Mouse (Mus musculus) megakaryocyte-erythroid progenitor cell, adult 5-6 weeks (primary cell): ENCODE results near the gene Olfr1200. TPM values are rescaled to one million over a fixed set of nuclear protein-coding genes. Genes with fewer than 3 reads are reported as not detected.

Experiments
- ATAC-seq: replicated peaks from 2 replicates; pipeline ENCODE4 v1.8.0; 2016; ENCODE audit warnings: mild to moderate bottlenecking, inconsistent platforms; ENCODE audit not compliant: severe bottlenecking, poor library complexity, low FRiP score, low TSS enrichment
- total RNA-seq, 2 experiments: library from RNA; stranded (forward) in 1 of 2; stranded (reverse) in 1 of 2; fragments of 200-1000, 215-1000 nt in 1 of 2; fragments of >200 nt in 1 of 2; fragmentation: Nextera tagmentation in 1 of 2; gene quantifications; 2 replicates each; pipeline ENCODE4 v1.2.3; 2014 to 2017

Gene Olfr1200
- total RNA-seq (2014; fragmentation: Nextera tagmentation) (not detected in 2 replicates), total RNA-seq (2017) (not detected in 2 replicates)

DNA sequence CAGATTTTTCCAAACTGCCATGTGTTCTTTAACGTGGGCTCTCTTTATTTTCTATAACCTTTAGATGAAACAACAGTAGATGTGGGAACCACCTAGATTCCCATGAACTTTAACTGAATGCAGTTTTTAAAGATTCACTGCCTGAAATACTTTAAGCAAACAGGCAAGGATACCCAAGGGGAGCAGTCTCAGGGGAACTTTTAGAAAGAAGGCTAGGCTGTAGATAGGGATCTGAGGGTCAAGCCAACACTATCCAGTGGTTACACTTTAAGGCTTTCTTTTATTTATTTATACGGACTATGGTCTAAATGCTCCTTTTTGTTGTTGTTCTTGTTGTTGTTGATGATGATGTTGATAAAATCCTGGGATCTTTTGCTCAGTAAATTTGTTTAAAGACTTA, at the start of gene Olfr1200:
Gene Olfr1200 (minus strand): TSS at position 101 of the 400 bp plus-strand sequence.
- no peak for ATAC-seq

DNA sequence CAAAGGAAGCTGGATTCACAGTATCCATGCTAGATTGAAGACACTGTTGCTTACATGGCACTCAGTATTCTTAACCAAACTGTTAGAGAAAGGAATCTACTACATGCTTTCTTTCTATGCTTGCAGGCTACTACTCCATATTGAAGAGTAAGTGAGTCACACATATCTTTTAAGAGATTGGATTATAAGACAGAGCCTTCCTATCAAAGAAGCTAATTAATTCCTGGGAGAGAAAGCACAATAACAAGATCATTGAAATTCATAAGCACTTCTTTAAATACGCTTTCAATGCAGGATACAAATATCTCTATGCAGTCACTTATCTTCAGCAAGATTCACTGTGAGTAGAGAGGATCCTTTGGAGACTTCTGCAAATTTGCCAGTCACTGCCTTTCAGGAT, 43.9 kb upstream of the Olfr1200 start, which contains the start of gene Olfr1202:
Gene Olfr1202 (plus strand): TSS at position 301 of the 400 bp plus-strand sequence.
- ATAC-seq = no peak

DNA sequence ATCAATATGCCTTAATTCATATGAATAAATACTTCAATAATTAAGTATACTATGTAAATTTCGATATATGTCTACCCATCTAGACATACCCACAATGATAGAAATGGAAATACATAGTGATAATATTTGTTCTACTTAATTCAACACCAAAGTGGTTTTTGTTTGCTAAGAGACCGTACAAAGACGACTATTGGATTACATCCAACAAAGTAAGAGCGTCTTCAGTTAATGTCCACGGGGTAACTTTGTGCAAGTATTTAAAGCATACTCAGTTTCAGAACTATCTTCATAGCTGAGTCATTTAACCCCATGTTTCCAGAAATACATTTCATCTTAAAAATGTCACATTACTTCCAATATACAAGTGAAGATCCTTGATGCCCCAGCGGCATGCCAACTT, 22.4 kb upstream of the Olfr1200 start, which contains the start of gene Olfr1201:
Gene Olfr1201 (plus strand): TSS at position 301 of the 400 bp plus-strand sequence.
- ATAC-seq = no peak

DNA sequence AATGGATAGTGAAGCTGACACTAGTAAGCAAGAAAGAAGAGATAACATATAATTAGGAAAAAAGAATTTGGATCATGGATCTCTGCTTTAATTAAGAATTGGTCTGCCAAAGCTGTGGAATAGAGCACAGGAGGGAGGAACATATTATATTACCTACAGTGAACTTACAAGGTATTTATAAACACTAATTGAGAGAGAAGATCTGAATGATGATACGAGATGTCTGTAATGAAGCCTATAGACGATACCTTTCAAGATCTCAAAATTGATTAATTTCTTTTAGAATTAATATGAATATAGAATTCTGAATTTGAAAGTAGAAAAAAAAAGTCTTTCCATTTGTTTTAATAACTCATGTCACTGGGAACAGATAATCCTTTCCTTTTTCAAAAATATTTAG, 9.9 kb downstream of the Olfr1200 start, which contains the start of gene Olfr1199:
Gene Olfr1199 (minus strand): TSS at position 101 of the 400 bp plus-strand sequence.
- no peak for ATAC-seq

DNA sequence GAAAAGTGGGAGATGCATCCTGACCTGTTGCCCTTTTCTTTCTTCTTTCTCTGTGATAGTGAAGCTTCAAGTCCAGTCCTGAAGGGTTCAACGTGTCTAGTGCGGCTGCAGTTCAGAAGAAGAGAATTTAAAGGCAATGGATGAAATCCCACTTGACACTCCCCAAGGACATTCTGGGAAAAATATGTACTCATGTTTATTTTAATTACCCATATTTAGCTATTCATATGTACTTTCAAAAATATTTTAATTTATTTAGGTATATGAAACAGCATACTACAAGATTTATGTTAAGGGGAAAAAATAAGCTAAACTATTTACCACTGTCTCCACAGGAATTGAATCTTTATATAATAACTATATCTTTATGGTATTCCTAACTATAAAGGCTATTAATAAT, 19.0 kb downstream of the Olfr1200 start, which contains the start of gene Olfr1198:
Gene Olfr1198 (minus strand): TSS at position 101 of the 400 bp plus-strand sequence.
- no peak for ATAC-seq

DNA sequence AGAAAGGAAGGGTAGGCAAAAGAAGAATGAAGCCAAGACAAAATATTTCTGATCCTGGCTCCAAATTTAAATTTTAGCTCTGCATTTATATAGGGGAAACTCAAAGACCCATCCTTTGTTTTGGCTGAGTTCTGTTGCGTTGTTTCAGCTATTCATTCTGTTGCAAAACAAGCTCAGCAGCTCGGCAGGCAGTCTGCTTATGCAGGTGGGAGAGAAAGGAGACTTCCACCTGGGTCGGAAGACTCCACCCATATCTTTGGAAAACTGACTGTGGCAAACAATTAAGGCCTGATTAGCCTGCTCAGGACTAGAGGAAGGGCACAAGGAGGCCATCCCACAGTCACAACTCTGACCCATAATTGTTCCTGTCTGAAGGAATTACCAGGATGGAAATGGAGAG, 26.9 kb downstream of the Olfr1200 start:
- no peak for ATAC-seq

DNA sequence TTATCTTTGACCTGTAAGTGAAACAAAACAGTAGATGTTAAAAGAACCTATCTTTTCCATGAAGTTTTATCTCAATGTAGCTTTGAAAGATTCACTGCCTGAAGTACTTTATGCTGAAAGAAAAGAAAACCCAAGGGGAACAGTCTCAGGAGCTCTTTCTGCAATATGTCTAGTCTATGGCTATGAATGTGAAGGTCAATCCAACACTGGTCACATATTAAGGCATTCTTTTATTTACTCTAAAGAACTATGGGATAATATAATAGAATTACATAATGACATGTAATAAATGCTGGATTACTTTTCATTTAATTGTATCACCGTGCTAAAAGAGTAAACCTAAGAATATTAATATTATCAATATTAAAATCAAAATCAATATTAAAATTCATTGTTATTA, 38.0 kb downstream of the Olfr1200 start, which contains the start of gene Olfr1197:
Gene Olfr1197 (minus strand): TSS at position 101 of the 400 bp plus-strand sequence.
- no peak for ATAC-seq

Other genes with a start within 250 kb of the Olfr1200 start
- gene Olfr1188, start 213.6 kb downstream of the Olfr1200 start, total RNA-seq (2014; fragmentation: Nextera tagmentation) = not detected in 2 replicates
- not detected in 2 replicates for gene Olfr1188, start 213.6 kb downstream of the Olfr1200 start, total RNA-seq (2017)
- not detected in 2 replicates for gene Olfr1189, start 184.0 kb downstream of the Olfr1200 start, total RNA-seq (2014; fragmentation: Nextera tagmentation)
- not detected in 2 replicates for gene Olfr1189, start 184.0 kb downstream of the Olfr1200 start, total RNA-seq (2017)
- gene Olfr1191-ps1, start 129.9 kb downstream of the Olfr1200 start, total RNA-seq (2014; fragmentation: Nextera tagmentation) = not detected in 2 replicates
- gene Olfr1191-ps1, start 129.9 kb downstream of the Olfr1200 start, total RNA-seq (2017) = not detected in 2 replicates
- gene Olfr1192-ps1, start 122.0 kb downstream of the Olfr1200 start, total RNA-seq (2014; fragmentation: Nextera tagmentation) = not detected in 2 replicates
- not detected in 2 replicates for gene Olfr1192-ps1, start 122.0 kb downstream of the Olfr1200 start, total RNA-seq (2017)
- not detected in 2 replicates for gene Olfr1193, start 94.9 kb downstream of the Olfr1200 start, total RNA-seq (2014; fragmentation: Nextera tagmentation)
- gene Olfr1193, start 94.9 kb downstream of the Olfr1200 start, total RNA-seq (2017) = not detected in 2 replicates
- gene Olfr1195, start 81.3 kb downstream of the Olfr1200 start, total RNA-seq (2014; fragmentation: Nextera tagmentation) = not detected in 2 replicates
- not detected in 2 replicates for gene Olfr1195, start 81.3 kb downstream of the Olfr1200 start, total RNA-seq (2017)
- not detected in 2 replicates for gene Olfr1196, start 65.9 kb downstream of the Olfr1200 start, total RNA-seq (2014; fragmentation: Nextera tagmentation)
- not detected in 2 replicates for gene Olfr1196, start 65.9 kb downstream of the Olfr1200 start, total RNA-seq (2017)
- not detected in 2 replicates for gene Olfr1197, start 38.1 kb downstream of the Olfr1200 start, total RNA-seq (2014; fragmentation: Nextera tagmentation)
- gene Olfr1197, start 38.1 kb downstream of the Olfr1200 start, total RNA-seq (2017) = not detected in 2 replicates
- not detected in 2 replicates for gene Olfr1198, start 19.1 kb downstream of the Olfr1200 start, total RNA-seq (2014; fragmentation: Nextera tagmentation)
- not detected in 2 replicates for gene Olfr1198, start 19.1 kb downstream of the Olfr1200 start, total RNA-seq (2017)
- not detected in 2 replicates for gene Olfr1199, start 10.0 kb downstream of the Olfr1200 start, total RNA-seq (2014; fragmentation: Nextera tagmentation)
- gene Olfr1199, start 10.0 kb downstream of the Olfr1200 start, total RNA-seq (2017) = not detected in 2 replicates
- not detected in 2 replicates for gene Olfr1201, start 22.5 kb upstream of the Olfr1200 start, total RNA-seq (2014; fragmentation: Nextera tagmentation)
- not detected in 2 replicates for gene Olfr1201, start 22.5 kb upstream of the Olfr1200 start, total RNA-seq (2017)
- not detected in 2 replicates for gene Olfr1202, start 44.0 kb upstream of the Olfr1200 start, total RNA-seq (2014; fragmentation: Nextera tagmentation)
- gene Olfr1202, start 44.0 kb upstream of the Olfr1200 start, total RNA-seq (2017) = not detected in 2 replicates
- gene Olfr1205, start 59.2 kb upstream of the Olfr1200 start, total RNA-seq (2014; fragmentation: Nextera tagmentation) = not detected in 2 replicates
- gene Olfr1205, start 59.2 kb upstream of the Olfr1200 start, total RNA-seq (2017) = not detected in 2 replicates
- not detected in 2 replicates for gene Olfr1204, start 78.8 kb upstream of the Olfr1200 start, total RNA-seq (2014; fragmentation: Nextera tagmentation)
- not detected in 2 replicates for gene Olfr1204, start 78.8 kb upstream of the Olfr1200 start, total RNA-seq (2017)
- not detected in 2 replicates for gene Olfr1206, start 92.7 kb upstream of the Olfr1200 start, total RNA-seq (2014; fragmentation: Nextera tagmentation)
- gene Olfr1206, start 92.7 kb upstream of the Olfr1200 start, total RNA-seq (2017) = not detected in 2 replicates
- gene Olfr1208, start 131.8 kb upstream of the Olfr1200 start, total RNA-seq (2014; fragmentation: Nextera tagmentation) = not detected in 2 replicates
- not detected in 2 replicates for gene Olfr1208, start 131.8 kb upstream of the Olfr1200 start, total RNA-seq (2017)
- gene Olfr1209, start 144.7 kb upstream of the Olfr1200 start, total RNA-seq (2014; fragmentation: Nextera tagmentation) = not detected in 2 replicates
- not detected in 2 replicates for gene Olfr1209, start 144.7 kb upstream of the Olfr1200 start, total RNA-seq (2017)
- gene Olfr1211, start 167.6 kb upstream of the Olfr1200 start, total RNA-seq (2014; fragmentation: Nextera tagmentation) = not detected in 2 replicates
- not detected in 2 replicates for gene Olfr1211, start 167.6 kb upstream of the Olfr1200 start, total RNA-seq (2017)
- gene Olfr1212, start 183.5 kb upstream of the Olfr1200 start, total RNA-seq (2014; fragmentation: Nextera tagmentation) = not detected in 2 replicates
- gene Olfr1212, start 183.5 kb upstream of the Olfr1200 start, total RNA-seq (2017) = not detected in 2 replicates
- gene Gm13762, start 209.8 kb upstream of the Olfr1200 start, total RNA-seq (2014; fragmentation: Nextera tagmentation) = not detected in 2 replicates
- gene Gm13762, start 209.8 kb upstream of the Olfr1200 start, total RNA-seq (2017) = not detected in 2 replicates
- not detected in 2 replicates for gene Olfr1214, start 222.2 kb upstream of the Olfr1200 start, total RNA-seq (2014; fragmentation: Nextera tagmentation)
- not detected in 2 replicates for gene Olfr1214, start 222.2 kb upstream of the Olfr1200 start, total RNA-seq (2017)
- gene Olfr1215, start 236.5 kb upstream of the Olfr1200 start, total RNA-seq (2014; fragmentation: Nextera tagmentation) = not detected in 2 replicates
- not detected in 2 replicates for gene Olfr1215, start 236.5 kb upstream of the Olfr1200 start, total RNA-seq (2017)
- not detected in 2 replicates for gene Olfr1216, start 247.9 kb upstream of the Olfr1200 start, total RNA-seq (2014; fragmentation: Nextera tagmentation)
- not detected in 2 replicates for gene Olfr1216, start 247.9 kb upstream of the Olfr1200 start, total RNA-seq (2017)